Mouse (Mus musculus): ENCODE results near the gene Ubqln4.
A peak's percentile ranks its signal among the peaks of the same experiment; 100 is the strongest.
"Not testable (repeated sequence)": the region's sequence is repeated elsewhere in the genome, so short reads cannot be mapped to it uniquely, and the experiment has no call there.

Gene Ubqln4

GRCm38 (mm10) chr3:88566536-88567061, 13.0 kb downstream of the Ubqln4 start:
- no peak for DNase-seq (ENCODE audit: low read depth, low spot score)

DNA sequence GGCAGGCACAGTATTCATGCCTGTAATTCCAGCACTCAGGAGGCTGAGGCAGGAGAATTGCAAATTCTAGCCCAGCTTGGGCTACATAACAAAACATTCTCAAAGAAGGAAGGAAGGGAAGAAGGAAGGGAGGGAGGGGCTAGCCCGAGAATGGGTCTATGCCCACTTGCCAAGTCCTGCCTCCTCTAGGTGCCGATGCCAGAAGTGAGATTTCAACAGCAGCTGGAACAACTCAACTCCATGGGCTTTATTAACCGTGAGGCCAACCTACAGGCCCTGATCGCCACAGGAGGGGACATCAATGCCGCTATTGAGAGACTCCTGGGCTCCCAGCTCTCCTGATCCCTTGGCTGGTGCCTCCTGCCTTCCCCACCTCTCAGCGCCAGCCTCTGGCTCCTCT, 14.3 kb downstream of the Ubqln4 start:
- no peak for DNase-seq (ENCODE audit: low read depth, low spot score)

DNA sequence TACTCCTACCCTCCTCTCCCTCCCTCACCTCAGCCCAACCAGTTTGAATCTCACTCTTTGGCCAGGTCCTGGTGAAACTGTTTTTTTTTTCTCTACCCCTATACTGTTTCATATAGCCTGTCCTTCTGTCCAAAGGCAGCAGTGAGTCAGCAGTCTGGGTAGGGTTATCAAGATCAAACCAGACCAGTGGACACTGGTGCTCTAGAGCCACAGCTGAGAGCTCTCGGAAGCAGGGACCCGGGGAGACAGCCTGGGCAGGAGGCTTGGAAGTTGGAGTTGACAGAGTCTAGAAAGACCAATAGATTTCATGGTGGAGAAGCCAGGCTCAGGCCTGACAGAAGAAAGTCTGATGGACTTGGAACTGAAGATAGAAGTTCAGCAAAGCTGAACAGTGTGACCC, 15.1 kb downstream of the Ubqln4 start:
- no peak for DNase-seq (ENCODE audit: low read depth, low spot score)

DNA sequence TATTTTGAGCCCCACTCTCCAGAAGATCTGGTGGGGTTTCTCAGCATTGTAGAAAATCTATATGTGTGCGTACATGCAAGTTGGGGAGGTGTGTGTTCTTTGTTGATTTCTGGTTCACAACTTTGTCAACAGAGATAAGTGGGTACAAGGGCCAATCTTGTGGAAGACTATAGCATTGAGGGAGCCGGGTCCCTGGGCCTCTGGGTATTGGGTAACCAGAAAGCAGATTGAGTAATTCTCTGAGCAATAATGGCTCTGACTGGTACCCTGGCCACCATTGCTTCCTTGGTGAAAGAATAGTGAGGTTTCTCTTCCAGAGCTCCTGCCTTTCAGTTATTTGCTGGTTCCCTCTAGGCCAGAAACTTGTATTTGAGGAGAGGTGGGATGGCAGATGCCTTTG, 15.5 kb downstream of the Ubqln4 start:
- DNase-seq (ENCODE audit: low read depth, low spot score): no peak

DNA sequence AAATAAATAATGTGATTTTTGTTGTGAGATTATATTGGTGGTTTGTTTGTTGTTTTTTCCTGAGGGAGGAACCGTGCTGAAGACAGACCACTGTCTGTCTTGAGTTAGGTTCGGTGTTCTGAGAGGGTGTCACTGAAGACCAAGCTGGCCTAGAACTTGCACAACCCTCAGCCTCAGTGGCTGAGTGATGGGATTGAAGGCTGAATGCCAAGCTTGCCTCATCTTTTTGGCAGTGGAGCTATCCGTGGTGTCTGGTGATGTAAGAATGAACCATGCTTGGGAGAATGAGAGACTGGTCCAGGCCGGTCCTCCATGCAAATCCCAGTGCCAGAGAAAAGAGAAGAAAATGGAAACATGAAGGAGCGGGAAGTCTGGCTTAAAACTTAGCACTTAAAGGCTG, 16.1 kb downstream of the Ubqln4 start:
- no peak for DNase-seq (ENCODE audit: low read depth, low spot score)

GRCm38 (mm10) chr3:88570341-88570740, 16.8 kb downstream of the Ubqln4 start:
- DNase-seq (ENCODE audit: low read depth, low spot score): no peak

DNA sequence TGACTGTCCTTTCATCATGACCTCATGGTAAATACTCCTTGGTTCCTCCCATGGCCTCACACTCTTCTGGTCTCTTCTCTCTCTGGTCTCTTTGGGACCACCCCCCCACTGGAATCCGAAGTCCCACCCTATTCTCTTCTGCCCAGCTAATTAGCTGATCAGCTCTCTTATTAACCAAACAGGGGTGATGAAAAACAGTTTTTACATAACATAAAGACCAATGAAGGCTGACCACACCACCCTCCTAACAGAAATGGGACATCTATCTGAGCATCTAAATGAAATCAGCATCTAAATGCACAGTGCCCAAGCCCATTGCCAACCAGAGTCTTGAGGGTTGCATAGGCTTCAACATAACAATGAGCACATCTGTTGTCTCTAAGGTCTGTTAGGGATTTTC, 18.3 kb downstream of the Ubqln4 start:
- no peak for DNase-seq (ENCODE audit: low read depth, low spot score)

DNA sequence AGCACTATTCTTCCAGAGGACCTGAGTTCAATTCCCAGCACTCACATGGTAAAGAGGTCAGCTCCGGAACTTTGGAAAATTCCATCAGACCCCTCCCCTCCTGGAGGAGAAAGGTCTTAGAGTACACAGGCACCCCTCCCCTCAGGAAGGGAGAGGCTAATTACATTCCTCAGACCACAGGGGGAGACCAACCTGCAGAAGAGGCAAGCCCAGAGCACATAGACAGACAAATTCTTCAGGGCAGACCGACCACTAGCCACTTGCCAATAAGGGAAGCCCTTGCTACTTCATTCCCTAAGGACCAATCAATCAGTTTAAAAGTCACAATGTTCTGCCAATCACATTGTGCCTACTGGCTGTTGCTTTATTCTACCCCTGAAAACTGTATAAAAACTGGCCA, 19.3 kb downstream of the Ubqln4 start:
- no peak for DNase-seq (ENCODE audit: low read depth, low spot score)

DNA sequence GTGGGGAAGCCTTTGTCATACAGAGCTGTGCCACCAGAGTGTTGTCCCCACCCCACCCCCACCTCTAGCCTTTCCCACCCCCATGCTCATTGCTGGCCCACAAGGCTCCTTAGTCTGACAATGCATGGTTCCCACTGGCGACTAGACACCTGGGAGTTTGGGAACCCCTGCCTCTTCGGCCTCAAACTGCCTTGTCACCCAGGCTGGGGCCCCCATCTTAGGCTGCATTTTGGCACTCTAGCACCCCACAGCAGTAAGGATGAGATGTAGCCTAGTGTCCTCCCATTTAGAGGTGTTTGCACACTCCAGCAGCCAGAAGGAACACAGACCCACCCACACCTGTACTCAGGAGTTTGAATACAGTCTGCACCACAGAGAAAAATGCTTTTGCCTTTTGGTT, 20.3 kb downstream of the Ubqln4 start:
- DNase-seq (ENCODE audit: low read depth, low spot score): no peak

- no peak for DNase-seq (ENCODE audit: low read depth, low spot score)
Observed at GRCm38 (mm10) chr3:88575540-88575939, 22.0 kb downstream of the Ubqln4 start, which contains the start of gene Ssr2. Gene Ssr2, plus strand, starts transcription at chr3:88575876.

- not testable (repeated sequence) for DNase-seq (ENCODE audit: low read depth, low spot score)
Observed at GRCm38 (mm10) chr3:88577846-88578245, 24.3 kb downstream of the Ubqln4 start.

DNA sequence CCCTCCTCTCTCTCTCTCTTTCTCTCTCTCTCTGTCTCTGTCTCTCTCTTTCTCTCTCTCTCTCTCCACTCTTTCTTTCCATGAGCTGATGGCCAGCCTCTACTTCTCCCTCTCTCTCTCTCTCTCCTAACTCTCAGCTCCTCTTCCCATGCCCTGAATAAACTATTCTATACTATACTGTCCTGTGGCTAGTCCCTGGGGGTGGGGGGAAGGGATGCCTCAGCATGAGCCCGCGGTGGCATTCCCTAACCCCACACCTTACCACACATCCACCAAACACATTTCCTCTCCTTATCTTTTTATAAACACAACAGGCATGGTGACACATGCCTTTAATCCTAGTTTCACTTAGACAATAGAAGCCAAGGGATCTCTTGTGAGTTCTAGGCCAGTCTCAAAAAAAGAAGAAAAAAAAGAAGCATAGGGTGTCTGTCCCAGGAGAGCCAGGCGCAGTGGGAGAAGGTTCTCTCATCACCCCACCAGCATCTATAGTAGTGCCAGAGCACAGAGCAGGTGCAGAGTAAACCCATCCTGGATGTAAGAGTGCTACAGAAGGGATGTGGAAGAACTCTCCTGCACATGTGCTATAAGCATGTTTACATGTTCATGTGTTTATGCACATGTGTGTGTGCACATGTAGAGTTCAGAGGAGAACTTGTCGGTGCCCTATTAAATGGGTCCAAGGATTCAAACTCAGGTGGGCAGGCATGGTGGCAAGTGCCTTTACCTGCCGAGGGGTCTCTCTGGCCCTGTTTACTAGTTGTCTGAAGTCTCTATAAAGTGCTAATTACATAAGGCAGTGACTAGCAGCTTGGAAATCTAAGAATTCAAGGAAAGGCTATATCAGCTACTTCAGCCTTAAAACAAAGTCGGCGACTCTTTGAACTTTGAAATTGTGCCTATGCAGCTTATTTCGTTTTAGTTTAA, 25.2 kb downstream of the Ubqln4 start:
- DNase-seq (ENCODE audit: low read depth, low spot score): no peak

- DNase-seq (ENCODE audit: low read depth, low spot score): peak; percentile 52
Observed at GRCm38 (mm10) chr3:88579454-88580117, 26.0 kb downstream of the Ubqln4 start.

DNA sequence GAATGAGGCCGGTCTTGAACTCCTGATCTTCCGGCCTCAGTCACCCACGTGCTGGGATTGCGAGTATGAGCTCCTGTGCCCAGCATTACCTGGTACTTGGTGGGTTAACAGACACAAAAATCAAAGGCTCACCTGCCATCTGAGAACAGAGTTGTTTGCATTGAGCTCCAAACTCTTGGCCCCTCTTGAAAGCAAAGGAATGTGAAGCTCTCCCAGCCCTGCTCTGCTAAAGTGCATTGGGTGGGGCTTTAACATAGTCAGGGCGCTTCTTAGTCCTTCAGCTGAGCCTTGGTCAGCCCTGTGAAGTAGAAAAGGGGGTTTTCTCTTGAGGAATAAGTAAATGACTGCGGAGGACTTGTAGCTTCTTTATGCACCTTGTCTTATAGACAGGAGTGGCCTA, 32.2 kb downstream of the Ubqln4 start:
- no peak for DNase-seq (ENCODE audit: low read depth, low spot score)

DNA sequence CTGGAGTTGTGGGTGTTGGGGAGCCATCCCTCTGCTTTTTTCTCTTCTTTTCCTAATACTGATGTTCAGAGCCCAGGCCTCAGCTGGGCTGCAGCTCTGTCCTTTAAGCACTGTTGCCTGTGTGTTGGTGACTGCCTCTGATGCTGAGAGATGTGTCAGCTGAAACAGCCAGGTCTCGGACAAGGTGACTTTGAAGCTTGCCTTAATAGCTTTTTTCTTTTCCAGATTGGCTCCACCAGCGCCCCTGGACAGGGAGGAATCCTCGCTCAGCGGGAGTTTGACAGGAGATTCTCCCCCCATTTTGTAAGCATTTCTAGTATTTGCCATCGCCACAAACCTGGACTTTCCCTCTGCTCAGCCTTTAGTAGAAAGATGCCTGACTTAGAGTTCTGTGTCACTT, 33.1 kb downstream of the Ubqln4 start:
- no peak for DNase-seq (ENCODE audit: low read depth, low spot score)

DNA sequence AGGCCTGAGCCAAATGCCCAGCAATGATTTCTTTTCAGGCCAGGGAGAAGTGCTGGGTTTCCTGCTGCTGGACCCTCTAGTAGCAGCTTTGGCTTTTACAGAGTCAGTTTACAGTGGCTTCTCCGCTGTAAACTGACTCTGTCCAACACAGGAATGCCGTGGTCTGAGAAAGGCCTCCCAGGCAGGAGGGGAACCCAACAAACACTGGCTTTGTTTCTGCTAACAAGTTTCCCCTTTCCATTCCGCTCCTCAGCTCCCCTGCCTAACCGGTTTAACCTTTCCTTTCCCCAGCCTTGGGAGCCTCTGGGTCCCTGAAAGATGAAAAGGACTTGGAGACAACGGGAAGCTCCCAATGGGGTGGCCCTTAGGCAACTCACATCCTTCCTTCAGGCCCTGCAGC, 36.7 kb downstream of the Ubqln4 start:
- DNase-seq (ENCODE audit: low read depth, low spot score): no peak

- DNase-seq (ENCODE audit: low read depth, low spot score): no peak
Observed at GRCm38 (mm10) chr3:88591044-88591443, 37.5 kb downstream of the Ubqln4 start.

GRCm38 (mm10) chr3:88591950-88592731, 38.6 kb downstream of the Ubqln4 start:
- no peak for DNase-seq (ENCODE audit: low read depth, low spot score)

- no peak for DNase-seq (ENCODE audit: low read depth, low spot score)
Observed at GRCm38 (mm10) chr3:88592942-88593576, 39.5 kb downstream of the Ubqln4 start.

DNA sequence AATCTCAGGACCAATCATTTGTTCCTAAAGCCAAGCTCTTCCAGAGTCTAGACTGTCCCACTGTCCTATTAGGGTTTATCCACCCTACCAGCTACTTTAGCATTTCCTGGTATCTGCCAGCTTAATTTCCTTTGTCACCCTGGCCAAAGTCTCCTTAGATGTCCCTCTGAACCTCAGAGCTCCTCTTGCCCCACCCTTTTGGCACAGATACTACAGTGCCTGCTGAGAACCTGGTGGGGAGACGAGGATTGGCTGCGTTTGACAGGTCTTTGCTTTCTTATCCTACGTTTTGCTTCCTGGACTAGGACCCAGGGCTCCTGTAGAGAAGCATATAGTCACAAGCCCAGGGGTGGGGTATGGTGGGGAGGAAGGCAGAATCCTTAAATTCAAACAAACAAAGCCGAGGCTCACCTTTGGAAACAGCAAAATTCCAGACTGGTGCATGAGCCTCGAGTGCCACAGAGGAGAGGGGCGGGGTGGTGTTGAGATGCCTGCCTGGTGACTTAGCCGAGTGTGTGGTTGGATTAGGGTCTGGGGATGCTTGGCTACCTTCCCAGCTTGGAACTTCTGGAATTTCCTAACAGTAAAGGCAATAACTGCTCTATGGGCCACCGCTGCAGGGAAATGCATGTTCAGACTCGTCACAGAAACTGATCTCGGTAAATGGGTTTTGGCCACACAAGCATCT, 40.5 kb downstream of the Ubqln4 start:
- DNase-seq (ENCODE audit: low read depth, low spot score): no peak

DNA sequence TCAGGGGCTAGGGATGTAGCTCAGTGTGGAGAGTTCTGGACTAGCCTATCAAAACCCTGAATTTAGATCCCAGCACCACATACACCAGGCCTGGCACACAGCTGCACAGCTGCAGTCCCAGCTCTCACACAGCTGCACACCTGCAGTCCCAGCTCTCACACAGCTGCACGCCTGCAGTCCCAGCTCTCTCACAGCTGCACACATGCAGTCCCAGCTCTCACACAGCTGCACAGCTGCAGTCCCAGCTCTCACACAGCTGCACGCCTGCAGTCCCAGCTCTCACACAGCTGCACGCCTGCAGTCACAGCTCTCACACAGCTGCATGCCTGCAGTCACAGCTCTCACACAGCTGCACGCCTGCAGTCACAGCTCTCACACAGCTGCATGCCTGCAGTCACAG, 43.0 kb downstream of the Ubqln4 start:
- not testable (repeated sequence) for DNase-seq (ENCODE audit: low read depth, low spot score)

Data from brain, embryonic 18.5 days (tissue).